Mouse (Mus musculus) spleen, postnatal 4 days (tissue): ENCODE data around the gene Fcer1g.

ENCODE experiments used
- DNase-seq, 2 experiments: peaks; one replicate each; pipeline ENCODE4 v3.0.0; 2022; ENCODE audit warnings: low spot score in 2 of 2

Fcer1g gene

DNA sequence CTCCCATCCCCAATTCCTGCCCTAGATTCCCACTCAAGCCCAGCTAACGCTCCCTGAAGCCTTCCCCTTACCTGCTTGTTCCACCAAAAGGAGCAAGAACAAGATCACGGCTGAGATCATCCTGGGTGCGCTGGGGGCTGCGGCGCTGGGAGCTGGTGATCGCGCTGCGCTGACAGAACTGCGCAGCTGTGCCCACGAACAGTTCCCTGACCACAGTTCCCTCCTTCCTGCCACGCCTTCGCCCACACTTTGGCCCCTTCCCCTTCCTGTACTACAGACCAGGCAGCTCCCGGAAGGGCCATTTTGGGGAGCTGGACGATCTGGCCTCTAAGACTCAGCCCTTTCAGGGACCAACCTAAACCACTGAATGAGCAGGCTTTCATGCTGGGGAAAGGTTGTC lies at the start of gene Fcer1g:
Fcer1g (minus strand) TSS at position 240 of the 400 bp plus-strand sequence.
- DNase-seq: peak; percentile 45 to 75

DNA sequence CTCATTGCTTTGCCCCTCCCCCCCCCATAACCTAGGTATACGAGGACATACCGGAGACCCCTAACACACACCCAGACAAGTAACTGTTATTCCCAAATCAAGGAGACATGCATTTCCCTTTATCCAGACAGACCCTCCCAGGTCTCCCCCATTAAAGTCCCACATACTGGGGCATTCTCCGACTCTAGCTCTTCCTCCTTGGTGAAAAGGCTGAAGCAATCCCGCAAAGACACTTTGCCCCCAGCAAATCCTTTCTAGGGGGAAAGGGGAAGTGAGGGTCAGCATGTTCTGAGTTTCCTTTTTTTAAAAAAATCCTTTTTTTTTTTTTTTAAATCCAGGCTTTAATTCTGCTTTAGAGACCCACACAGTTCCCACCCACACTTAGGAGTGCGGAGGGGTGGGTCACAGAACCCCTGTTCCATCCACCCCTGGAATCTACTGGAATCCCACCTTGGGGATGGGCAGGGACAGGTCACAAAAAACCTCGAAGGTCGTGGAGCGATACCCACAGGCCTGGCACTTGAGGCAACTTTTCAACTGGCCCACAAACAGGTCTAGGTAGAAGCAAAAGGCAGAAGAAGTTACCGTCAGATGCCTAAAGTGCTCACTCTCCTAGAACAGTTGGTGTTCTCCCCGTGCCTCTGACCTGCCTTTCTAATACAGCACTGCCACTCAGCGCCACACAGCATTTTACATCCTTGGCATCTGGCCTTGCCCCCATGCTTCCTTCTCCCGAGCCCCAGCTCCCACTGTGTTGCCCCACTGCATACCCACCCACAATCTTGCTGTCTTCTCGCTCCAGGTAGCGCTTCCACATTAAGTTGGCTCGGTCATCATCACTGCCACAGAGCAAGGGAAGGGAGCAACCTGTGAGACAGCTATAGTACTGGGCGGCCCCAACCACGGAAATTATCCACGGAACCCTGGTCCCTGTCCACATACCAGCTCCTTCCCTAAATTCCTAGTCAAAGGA lies 49.3 kb upstream of the Fcer1g start:
- DNase-seq: peak in 1 of 2 experiments; percentile 59

DNA sequence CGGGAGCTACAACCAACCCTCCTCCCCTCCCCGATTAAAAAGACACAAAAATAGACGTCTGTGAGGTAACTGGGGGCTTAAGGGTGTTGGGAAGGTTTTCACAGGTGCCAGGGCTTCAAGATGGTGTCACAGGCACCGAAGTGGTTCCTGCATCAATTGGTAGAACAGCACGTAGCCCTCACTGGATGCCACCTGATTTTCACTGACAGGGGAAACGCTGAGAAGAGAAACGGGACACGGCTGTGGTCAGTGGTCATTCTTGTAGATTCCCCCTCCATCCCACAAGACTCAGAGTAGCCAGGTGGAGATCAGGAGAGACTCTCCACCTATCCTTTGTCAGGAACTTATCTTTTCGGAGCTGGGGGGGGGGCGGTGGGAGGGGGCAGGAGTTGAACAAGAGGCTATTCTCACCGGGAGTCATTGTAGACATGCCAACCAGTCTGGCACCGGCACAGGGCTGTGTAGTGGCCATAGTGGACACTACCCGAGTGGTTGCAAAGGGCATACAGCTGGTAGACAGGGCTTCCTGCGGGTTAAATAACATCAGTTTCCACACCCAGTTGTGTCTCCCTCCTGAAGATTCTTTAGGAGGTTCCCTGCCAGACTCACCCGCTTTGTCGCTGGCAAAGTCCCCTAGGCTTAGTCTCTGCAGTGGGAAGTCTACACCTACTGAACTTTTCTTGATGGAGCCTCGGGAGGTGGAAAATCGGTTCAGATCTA lies 48.1 kb upstream of the Fcer1g start:
- peak; percentile 16 to 63 for DNase-seq

DNA sequence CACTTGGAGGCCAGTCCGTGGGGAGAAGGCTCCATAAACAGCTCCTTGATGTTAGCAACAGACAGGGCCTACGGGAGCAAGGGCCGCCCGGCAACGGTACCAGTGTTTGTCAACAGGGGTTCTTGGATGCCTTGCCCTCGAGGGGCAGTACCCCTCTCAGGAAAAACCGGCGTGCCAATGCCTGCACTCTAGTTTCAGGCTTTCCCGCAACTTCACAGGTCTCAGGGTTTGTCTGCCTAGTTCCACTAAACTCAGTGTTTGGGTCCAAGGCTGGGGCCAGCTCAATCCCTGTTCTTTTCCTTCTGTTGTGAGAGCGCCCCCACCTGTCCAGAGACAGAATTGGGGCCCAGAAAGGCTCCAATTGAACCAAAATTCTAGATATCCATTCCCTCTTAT lies 47.4 kb upstream of the Fcer1g start:
- DNase-seq: peak; percentile 89 to 95

DNA sequence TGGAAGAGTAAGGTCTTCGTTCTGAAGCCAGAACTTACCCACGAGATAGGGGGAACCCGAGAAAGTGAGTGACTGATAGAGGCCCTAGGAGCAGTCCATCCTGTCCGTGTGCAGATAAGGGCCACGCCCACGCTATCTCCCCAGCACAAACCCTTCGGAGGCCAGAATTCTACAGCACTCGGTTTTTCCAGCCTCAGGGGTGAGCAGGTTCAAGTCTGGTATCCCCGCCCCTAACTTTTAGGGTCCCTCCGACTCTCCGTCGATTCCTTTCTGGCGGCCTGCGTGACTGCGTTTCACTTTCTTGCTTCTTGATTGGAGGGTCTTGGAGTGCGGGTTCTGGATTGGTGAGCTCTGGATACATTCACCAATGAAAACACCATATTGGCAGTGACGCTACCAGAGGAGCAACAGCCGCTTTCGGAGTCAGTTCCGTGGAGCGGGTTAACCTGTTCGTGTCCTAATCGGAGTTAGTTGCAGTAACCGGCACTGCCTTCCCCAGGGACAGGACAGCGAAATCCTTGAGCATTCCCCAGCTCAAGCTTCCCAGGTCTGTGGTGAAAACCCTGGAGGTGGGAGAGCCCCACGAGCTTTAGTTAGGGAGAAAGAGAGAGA lies 46.9 kb upstream of the Fcer1g start, which contains the start of gene Ppox:
Ppox (minus strand) TSS at position 271 of the 612 bp plus-strand sequence.
- peak; percentile 92 for DNase-seq

DNA sequence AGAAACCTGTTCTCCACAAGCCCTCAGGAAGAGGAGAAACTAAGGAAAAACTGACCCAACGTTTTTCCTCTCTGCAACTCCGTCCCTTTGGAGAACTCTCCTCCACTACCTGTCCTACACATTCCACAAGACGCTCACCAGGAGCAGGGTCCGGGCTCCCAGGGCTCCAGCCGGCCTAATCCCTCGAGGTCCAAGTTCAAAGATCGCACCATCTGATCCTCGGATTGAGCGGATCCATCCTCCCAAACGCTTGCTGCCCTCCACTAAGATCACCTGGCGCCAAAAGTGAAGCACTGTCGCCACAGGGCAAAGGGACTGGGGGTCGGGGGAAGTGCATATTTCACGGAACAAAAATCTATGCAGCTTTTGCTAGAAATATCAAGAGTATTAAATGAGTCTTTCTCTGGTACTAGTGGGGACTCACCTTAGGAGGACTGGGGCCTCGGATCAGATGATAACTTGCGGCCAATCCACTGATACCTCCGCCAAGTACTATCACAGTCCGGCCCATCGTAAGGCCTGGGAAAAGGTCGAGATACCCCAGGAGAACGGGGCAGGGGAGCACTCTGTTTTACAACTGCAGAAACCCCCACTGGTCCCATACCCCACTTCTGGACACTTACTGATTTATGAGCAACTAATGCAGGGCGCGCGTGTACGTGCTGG lies 46.2 kb upstream of the Fcer1g start:
- peak in 1 of 2 experiments; percentile 75 for DNase-seq

DNA sequence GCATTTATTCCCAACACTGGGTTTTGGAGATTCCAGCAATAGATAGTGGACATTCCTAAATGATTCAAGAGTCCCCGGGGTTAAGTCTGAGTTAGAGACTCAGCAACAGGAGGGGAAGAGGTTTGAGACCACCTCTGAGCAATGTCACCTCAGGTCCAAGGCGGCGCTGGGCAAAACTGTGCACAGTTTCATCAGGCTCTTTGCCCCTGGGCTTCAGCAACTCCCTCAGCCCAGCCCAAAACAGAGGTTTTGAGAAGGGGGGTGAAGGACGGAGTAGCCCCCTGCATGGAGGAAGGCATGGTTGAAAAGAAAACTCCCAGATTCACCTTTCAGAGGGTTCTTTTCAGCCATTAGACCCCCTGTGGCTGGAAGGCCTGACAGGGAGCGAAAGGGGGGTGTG lies 45.6 kb upstream of the Fcer1g start:
- DNase-seq: peak; percentile 19 to 67

DNA sequence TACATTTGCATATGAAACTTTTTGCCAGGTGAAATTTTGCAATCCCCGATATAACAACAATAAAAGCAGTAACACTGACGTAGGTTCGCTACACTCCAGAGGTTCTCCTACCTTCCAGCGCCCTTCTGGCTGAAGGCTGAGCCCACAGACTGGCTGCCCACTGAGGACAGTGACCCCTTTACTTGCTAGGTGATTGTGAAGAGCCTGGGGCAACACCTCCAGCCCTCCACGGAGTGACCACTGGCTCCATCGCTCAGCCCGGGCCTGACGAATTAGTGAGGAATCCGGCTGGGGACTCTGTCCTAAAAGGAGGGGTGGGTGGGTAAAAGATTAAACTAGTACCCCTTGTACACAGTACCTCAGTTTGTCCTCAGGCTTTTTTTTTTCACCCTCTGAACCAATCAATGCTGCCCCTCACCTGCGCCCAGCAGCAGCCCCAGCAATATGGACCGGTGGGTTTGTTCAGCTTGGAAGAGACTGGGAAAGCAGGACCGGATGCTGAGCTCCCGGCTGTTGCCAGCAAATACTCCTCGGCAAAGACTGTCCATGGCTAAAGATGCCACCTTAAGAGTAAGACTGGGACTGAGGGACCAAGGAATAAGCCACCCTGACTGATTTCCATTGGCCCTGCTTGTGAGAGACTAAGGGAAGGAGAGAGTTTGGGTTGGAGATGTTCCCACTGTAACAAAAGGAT lies 45.0 kb upstream of the Fcer1g start:
- peak; percentile 14 to 63 for DNase-seq

DNA sequence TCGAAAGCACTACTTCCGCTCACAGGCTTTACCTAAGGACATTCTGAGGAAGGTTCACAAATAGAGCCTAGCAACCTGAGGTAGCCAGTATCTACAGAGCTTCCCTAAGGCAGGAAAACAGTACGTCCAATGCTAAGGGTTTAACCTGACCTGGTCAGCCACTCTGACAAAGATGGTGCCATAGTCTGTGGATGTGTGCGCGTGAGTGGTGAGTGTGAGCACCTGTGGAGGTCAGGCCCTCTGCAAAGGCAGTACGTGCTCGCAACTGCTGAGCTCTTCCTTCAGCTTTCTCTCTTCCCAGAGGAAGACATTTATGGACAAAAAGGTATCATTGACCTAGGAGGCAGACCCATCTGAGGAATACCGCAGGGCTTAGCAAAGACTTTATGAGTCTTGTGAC lies 44.3 kb upstream of the Fcer1g start:
- DNase-seq: peak in 1 of 2 experiments; percentile 58

DNA sequence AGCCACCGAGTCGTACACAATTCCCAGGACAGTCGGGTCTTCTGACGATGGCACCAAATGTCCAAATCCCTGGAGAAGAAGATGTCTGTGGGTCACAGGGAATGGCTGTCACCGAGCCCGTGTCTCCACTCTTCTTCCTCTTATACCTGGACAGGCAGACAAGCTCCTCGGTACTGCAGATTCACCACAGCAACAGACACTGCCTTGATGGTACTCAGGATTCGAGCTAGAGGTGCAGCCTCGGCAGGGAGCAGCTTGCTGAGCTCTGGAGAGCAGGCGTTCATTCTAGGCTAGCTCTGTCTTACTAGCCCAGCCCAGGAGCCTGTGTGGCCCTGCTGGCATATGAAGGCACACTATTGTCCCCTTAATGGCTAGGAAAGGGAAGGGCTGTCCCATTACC lies 43.6 kb upstream of the Fcer1g start:
- DNase-seq: peak in 1 of 2 experiments; percentile 60

DNA sequence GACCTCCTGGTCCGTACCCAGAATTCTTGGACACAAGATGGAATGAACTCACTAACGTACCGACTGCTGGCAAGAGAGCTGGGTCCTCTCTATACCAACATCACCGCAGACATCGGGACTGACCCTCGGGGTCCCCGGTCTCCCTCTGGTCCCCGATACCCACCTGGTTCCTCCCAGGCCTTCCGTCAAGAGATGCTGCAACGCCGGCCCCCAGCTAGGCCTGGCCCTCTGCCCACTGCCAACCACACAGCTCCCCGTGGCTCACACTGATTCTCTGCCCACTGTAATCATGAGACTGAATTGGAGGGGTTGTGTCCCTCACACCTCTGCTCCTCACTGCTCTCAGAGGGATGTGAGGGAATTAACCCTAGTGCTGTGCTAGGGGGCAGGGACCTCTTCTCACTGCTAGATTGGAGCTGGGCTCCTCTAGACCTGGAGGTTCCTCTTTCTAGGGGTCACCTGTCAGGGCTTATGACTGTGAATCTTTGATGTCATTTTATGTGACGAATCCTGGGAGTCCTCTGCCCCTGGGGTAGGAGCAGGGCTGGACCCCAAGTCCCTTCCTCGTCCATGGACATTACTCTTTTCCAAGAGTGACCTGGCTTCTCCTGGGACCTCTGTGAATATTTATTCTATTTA lies 42.1 kb upstream of the Fcer1g start:
- DNase-seq: peak in 1 of 2 experiments; percentile 65

DNA sequence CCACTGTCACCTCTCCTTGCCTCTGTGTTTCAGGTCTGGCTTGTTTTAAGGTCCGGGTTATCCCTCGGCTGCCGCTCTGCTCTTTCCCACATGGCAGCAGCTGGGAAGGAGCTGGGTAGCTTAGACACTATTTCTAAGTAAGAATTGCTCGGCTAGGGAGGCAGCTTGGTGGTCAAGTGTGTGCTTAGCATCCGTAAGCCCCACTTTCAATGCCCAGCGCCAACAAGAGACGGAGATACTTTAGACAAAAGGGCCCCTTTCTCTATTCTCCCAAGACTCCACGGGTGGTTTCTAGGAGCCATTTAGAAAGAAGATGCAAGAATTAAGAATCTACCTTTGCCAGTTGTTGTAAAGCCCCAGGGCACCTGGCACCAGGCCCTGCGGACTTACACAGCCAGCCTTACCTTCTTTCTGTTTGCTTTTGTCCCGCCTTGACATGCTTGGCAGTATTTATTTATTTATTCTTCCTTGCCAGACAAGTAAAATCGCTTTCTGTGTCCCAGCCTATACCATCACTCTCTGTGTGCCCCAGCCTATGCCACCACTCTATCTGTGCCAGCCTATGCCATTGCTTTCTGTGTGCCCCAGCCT lies 41.1 kb upstream of the Fcer1g start:
- peak in 1 of 2 experiments; percentile 55 for DNase-seq

DNA sequence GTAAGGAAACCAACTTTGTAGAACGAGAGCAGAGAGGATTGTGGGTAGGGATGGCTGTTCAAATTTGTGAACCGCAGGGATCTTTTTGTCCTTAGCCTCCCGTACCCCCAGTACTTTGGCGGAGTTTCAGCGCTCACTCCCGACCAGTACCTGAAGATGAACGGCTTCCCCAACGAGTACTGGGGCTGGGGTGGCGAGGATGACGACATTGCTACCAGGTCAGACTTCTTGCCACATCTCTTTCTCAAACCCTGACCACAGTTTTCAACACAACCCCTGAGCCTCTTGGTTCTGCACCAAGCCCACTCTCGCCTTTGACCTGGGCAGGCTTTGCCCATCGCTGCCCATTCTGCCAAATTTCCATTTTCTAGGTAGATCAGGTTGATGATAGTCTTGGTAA lies 40.0 kb upstream of the Fcer1g start:
- no peak for DNase-seq

DNA sequence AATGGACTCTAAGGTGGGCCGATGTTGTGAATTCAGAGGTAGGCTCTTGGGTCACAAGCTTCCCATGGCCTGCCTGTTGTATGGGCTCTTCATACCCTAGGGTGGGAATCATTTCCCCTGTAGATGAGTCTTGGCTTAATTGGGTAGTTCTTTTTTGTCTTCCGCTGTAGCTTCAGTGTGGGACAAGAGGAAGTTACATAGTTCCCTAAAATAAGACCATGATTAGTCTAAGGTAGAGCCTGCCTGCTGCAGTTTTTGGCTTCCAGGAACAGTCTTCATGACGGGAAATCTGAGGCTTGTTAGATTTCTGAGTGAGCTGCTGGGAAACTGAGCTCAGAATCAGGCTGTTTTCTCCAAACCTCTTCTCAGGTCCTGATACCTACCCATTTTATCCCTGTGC lies 37.9 kb upstream of the Fcer1g start:
- no peak for DNase-seq

DNA sequence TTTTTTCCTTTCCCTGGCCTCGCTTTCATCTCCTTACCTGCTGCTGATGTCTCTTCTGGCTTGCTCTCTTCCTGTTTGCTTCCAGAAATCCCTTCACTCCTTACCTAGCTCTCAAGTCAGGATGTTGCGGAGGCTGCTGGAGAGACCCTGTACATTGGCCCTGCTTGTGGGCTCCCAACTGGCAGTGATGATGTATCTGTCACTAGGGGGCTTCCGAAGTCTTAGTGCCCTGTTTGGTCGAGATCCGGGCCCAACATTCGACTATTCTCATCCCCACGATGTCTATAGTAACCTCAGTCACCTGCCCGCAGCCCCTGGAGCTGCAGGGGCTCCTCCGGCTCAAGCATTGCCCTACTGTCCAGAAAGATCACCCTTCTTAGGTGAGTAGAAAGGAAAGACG lies 37.5 kb upstream of the Fcer1g start:
- peak in 1 of 2 experiments; percentile 64 for DNase-seq

DNA sequence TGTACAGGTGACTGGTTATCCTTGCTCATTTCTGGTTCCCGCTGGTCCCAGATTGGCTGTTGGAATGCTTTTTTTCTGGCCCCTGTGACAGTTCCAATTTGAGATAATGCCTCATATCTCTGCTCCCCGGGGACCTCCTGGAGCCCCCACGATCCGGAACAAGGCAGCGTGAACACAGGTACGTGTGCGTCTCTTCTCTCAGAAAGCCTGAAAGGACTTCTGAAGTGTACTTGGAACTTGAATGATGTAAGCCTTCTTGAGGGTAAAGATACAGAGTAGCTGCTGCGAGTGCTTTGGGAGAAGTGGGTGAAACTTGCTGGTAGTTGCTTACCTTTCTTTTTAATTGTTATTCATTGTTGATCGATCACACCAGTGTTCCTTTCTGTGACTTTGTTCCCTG lies 37.0 kb upstream of the Fcer1g start:
- no peak for DNase-seq

DNA sequence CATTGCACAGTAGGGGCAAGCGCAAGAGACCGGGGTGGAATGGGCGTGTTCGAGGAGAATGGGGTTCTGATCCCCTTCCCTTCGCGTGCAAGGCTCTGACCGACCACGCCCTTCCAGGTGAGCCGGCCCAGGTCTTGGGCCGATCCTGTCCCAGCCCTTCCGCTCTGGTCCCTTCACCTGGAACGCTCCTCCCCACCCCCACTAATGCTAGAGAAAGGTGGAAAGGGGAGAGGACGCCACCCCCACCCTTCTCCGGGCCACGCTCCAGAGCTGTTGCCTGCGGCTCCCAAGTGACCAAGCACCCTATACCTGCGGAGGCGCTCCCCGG lies 36.4 kb upstream of the Fcer1g start:
- DNase-seq: peak in 1 of 2 experiments; percentile 74

DNA sequence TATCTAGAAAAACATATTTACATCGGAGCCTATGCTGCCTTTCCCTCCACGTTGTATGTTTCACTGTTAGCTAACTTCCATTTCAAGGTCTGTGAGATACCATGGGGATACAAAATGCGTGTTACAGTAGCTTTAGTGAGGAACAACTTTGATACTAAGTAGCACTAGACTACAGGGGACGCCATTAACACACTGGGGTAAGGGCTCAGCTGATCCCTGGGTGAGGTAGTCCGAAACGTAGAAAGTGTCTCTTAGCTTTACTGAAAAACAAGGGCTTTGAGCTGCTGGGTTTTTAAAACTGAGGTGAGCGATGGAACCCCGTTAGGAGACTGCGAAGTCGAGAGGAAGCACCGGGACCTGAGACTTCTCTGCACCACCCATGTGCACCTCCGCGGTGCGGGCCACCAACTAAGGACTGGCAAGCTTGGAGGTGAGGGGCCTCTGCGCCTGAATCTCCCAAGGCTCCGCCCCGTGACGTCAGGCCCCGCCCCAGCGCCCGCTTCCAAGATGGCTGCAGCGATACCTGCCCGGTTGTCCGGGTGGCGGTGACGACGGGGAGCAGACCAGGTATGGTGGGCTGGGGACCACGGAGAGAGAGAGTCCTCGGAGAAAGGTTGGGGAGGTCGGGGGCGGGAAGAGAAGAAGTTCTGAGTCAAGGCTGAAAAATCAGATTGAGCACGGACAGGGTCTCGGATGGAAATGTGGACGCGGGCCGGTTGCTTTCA lies 35.8 kb upstream of the Fcer1g start, which contains the start of gene B4galt3:
B4galt3 (plus strand) TSS at position 481 of the 725 bp plus-strand sequence.
- DNase-seq: peak; percentile 98 to 99

DNA sequence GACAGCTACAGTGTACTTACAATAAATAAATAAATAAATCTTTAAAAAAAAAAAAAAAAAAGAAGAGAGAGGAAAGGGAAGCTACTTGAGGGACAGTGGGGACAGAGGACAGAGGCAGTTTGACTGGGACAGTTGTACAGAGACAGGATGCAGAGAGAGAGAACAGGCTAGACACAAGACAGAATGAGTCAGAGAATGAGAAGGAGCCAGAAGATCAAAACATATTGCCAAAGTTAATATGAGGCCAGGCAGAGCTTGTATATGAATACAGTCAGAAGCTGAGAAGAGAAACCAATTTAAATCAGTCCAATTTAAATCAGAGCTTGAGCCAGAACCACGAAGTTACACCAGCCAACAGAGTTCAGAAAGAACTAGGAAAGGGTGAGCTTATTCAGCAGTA lies 34.2 kb upstream of the Fcer1g start:
- DNase-seq: no peak
